Mouse (Mus musculus): ENCODE measurements at regions not wholly inside any gene's neighbourhood (a gene's known extent, or its start where the extent isn't known, plus 50 kb on each side); places are given as distances from the start of the nearest gene placed in this dataset.

DNA sequence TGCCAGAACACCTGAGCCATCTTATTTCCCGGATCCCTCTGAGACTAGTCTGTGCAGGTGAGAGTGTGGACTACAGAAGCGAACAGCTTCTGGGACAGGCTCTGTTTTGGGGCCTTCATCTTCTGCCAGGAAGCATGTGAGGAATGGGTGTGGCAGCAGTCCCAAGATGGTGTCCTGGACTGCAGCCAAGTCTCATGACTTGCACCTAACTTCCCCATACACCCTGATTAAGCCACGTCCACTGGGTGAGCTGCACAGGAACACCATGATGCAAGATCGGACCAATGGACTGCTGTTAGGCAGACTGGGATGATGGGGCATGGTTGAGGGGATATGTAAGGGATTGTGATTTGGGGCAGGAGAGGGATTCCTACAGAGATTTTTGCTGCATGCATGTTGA, 556.2 kb upstream of the Lingo2 start:
- TF ChIP-seq USF2 (IDR thresholded peaks at IDR 0.05; ENCODE audit: borderline replicate concordance in 1 of 2, insufficient read depth in 1 of 2, low read depth in 1 of 2, low read length in 2 of 2) (no peak), MAX (IDR thresholded peaks at IDR 0.05; ENCODE audit: low read length) (0 out of 2 replicates have a peak, but pooled peaks have one; percentile 32)

All from MEL (cell line).